Comparison of ENCODE assay signal across 8 mouse cellular contexts in the genomic region with DNA sequence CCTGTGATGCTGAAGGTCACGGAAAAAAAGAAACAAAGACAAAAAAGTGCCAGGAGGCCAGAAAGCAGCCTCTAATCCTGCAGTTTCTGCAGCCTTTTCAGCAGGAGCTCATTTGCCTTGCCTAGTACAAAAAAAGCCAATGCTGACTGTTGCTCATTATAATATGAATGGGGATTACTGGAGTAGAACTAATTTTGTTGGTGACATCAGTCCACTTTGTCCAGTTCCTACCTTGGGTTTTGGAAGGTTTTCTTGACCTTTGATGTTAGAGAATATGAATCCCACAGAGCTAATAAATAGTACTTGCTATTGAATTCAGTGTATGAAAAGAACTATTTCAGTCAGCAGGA. TPM values are rescaled to one million over a fixed set of nuclear protein-coding genes. Genes with fewer than 3 reads are reported as not detected.
DNase-seq lines count a peak whose midpoint lies in the region; ATAC-seq and TF ChIP-seq lines count a peak whose summit lies in the region.

No protein-coding gene starts in this region.

- peak overlapping the region; percentile 85 for H3K9ac ChIP-seq in heart, embryonic 11.5 days (ENCODE audit: low read depth, low read length)
- peak overlapping the region; percentile 61 for H3K9ac ChIP-seq in forebrain, embryonic 15.5 days (replicated peaks)
- H3K9ac ChIP-seq in liver, postnatal 0 days (replicated peaks), result peak overlapping the region; percentile 83

- no peaks in the 10 kb centered on the region for H3K9me3 ChIP-seq in heart, embryonic 11.5 days (replicated peaks; ENCODE audit: control insufficient read depth, low read length)
- H3K9me3 ChIP-seq in E14TG2a.4 (ENCODE audit: low read length), result no peaks in the 10 kb centered on the region
- H3K9me3 ChIP-seq in forebrain, embryonic 15.5 days, result no peaks in the 10 kb centered on the region
- no peaks in the 10 kb centered on the region for H3K9me3 ChIP-seq in liver, postnatal 0 days (ENCODE audit: low read length)

- H3K36me3 ChIP-seq in heart, embryonic 11.5 days (ENCODE audit: control insufficient read depth, insufficient read depth, low read length), result no peaks in the 10 kb centered on the region
- H3K36me3 ChIP-seq in E14TG2a.4 (ENCODE audit: insufficient read depth, low read length), result peaks cover 9% of the 10 kb centered on the region
- no peaks in the 10 kb centered on the region for H3K36me3 ChIP-seq in forebrain, embryonic 15.5 days
- no peaks in the 10 kb centered on the region for H3K36me3 ChIP-seq in liver, postnatal 0 days (replicated peaks; ENCODE audit: insufficient read depth, low read length)

- H3K4me3 ChIP-seq in heart, embryonic 11.5 days (ENCODE audit: low read depth, low read length), result peak overlapping the region; percentile 84
- H3K4me3 ChIP-seq in E14TG2a.4 (replicated peaks; ENCODE audit: low read length), result peak overlapping the region; percentile 87
- peak overlapping the region; percentile 81 for H3K4me3 ChIP-seq in forebrain, embryonic 15.5 days
- peak overlapping the region; percentile 73 for H3K4me3 ChIP-seq in liver, postnatal 0 days (ENCODE audit: low read depth, low read length)

- no peak for TF ChIP-seq EP300 in liver, postnatal 0 days (IDR thresholded peaks at IDR 0.05; ENCODE audit: low read depth)

- ATAC-seq in heart, embryonic 11.5 days (replicated peaks; ENCODE audit: insufficient number of reproducible peaks, low FRiP score, low TSS enrichment), result no peak
- peak; percentile 5; the same call in 1 of the 2 replicates for ATAC-seq in forebrain, embryonic 15.5 days (replicated peaks)
- no peak for ATAC-seq in liver, postnatal 0 days
- no peak for ATAC-seq in monocyte, adult 5-6 weeks (replicated peaks; ENCODE audit: insufficient number of reproducible peaks, low FRiP score, low TSS enrichment, poor library complexity, severe bottlenecking)

- no peak for TF ChIP-seq CTCF in E14TG2a.4 (conservative IDR thresholded peaks at IDR 0.05; ENCODE audit: low read length)
- no peak for TF ChIP-seq CTCF in liver, postnatal 0 days (IDR thresholded peaks at IDR 0.05; ENCODE audit: low read depth)

- peak overlapping the region; percentile 76 for H3K4me2 ChIP-seq in heart, embryonic 11.5 days
- peak overlapping the region; percentile 77 for H3K4me2 ChIP-seq in forebrain, embryonic 15.5 days (replicated peaks)
- H3K4me2 ChIP-seq in liver, postnatal 0 days (ENCODE audit: low read depth, low read length), result peak overlapping the region; percentile 76

- H3K27me3 ChIP-seq in heart, embryonic 11.5 days (ENCODE audit: control insufficient read depth, insufficient read depth, low read length), result no peaks in the 10 kb centered on the region
- H3K27me3 ChIP-seq in E14TG2a.4 (ENCODE audit: insufficient read depth, low read length), result no peaks in the 10 kb centered on the region
- no peaks in the 10 kb centered on the region for H3K27me3 ChIP-seq in forebrain, embryonic 15.5 days
- H3K27me3 ChIP-seq in liver, postnatal 0 days (ENCODE audit: insufficient read depth, low read length), result no peaks in the 10 kb centered on the region

- H3K27ac ChIP-seq in heart, embryonic 11.5 days (ENCODE audit: low read depth, low read length), result peak overlapping the region; percentile 77; the same call in 1 of the 2 replicates
- peak overlapping the region; percentile 78 for H3K27ac ChIP-seq in forebrain, embryonic 15.5 days (replicated peaks)
- peak overlapping the region; percentile 84 for H3K27ac ChIP-seq in liver, postnatal 0 days (ENCODE audit: low read depth)

- no peak for DNase-seq in heart, adult 18-20 months
- no peak for DNase-seq in liver, postnatal 0 days
- DNase-seq in frontal cortex, postnatal 10 days (ENCODE audit: low spot score in 2 of 2), result no peak
- no peak for DNase-seq in left cerebral cortex, adult 8-10 months (ENCODE audit: low spot score in 2 of 2)

- 0% methylated on average over 1 of the region's 1 CpGs for WGBS in heart, embryonic 11.5 days (ENCODE audit: insufficient replicate concordance)
- 0% methylated on average over 1 of the region's 1 CpGs for WGBS in forebrain, embryonic 15.5 days
- 6% methylated on average over 1 of the region's 1 CpGs for WGBS in liver, postnatal 0 days (ENCODE audit: insufficient replicate concordance)

- H3K4me1 ChIP-seq in heart, embryonic 11.5 days (ENCODE audit: control insufficient read depth, insufficient read depth, low read length), result 0 out of 2 replicates have a peak, but pooled peaks cover 6% of the 10 kb centered on the region
- peaks cover 56% of the 10 kb centered on the region for H3K4me1 ChIP-seq in E14TG2a.4 (replicated peaks; ENCODE audit: low read depth, low read length)
- peaks cover 27% of the 10 kb centered on the region for H3K4me1 ChIP-seq in forebrain, embryonic 15.5 days
- H3K4me1 ChIP-seq in liver, postnatal 0 days (ENCODE audit: insufficient read depth), result peaks cover 10% of the 10 kb centered on the region

RNA-seq across cellular contexts. Expression of gene Mettl15, which starts 0.8 kb away (rescaled TPM):
- polyA plus RNA-seq in heart, embryonic 11.5 days (2014; fragmentation: Nextera tagmentation; extraction: Ambion mirVana), result 14.8 and 16.2 TPM in 2 replicates
- total RNA-seq in heart, adult 18-20 months (2021), result 10 to 100 TPM; 12.4 to 12.9 TPM
- polyA plus RNA-seq in forebrain, embryonic 15.5 days (2015; fragmentation: Nextera tagmentation; extraction: Ambion mirVana), result 11.0 and 11.8 TPM in 2 replicates
- 4.1 and 4.4 TPM in 2 replicates for polyA plus RNA-seq in liver, postnatal 0 days (2015; fragmentation: Nextera tagmentation; extraction: Ambion mirVana)
- total RNA-seq in left cerebral cortex, adult 8-10 months (2022), result 1 to 10 TPM; 5.5 to 7.4 (median 5.9) TPM
- 1.2 to 4.1 TPM (median 2.0 TPM) in 3 replicates for total RNA-seq in monocyte, adult 5-6 weeks (2017)

RNA-seq across cellular contexts. Expression of gene Kif18a, which starts 0.8 kb away (rescaled TPM):
- 15.5 and 15.6 TPM in 2 replicates for polyA plus RNA-seq in heart, embryonic 11.5 days (2014; fragmentation: Nextera tagmentation; extraction: Ambion mirVana)
- under 1 TPM; 0.74 to 0.93 TPM for total RNA-seq in heart, adult 18-20 months (2021)
- polyA plus RNA-seq in forebrain, embryonic 15.5 days (2015; fragmentation: Nextera tagmentation; extraction: Ambion mirVana), result 15.2 and 15.3 TPM in 2 replicates
- 8.4 and 9.3 TPM in 2 replicates for polyA plus RNA-seq in liver, postnatal 0 days (2015; fragmentation: Nextera tagmentation; extraction: Ambion mirVana)
- total RNA-seq in left cerebral cortex, adult 8-10 months (2022), result 1 to 10 TPM in 2 of 4 experiments, under 1 TPM in 2; 0.72 to 1.6 (median 1.2) TPM
- total RNA-seq in monocyte, adult 5-6 weeks (2017), result 4.1 to 8.2 TPM (median 6.2 TPM) in 3 replicates
